Mouse (Mus musculus): ENCODE measurements around the gene Eef1akmt3. TPM values are rescaled to one million over a fixed set of nuclear protein-coding genes. Genes with fewer than 3 reads are reported as not detected.

Eef1akmt3 gene
- 0.18 TPM for polyA plus RNA-seq (2017; shearing (Covaris generic))

GRCm38 (mm10) chr10:127041274-127041766 is at the start of gene Eef1akmt3, which contains the start of gene Mettl1:
TSS of gene Eef1akmt3 (minus strand) at chr10:127041513.
TSS of gene Mettl1 (plus strand) at chr10:127041414.

DNA sequence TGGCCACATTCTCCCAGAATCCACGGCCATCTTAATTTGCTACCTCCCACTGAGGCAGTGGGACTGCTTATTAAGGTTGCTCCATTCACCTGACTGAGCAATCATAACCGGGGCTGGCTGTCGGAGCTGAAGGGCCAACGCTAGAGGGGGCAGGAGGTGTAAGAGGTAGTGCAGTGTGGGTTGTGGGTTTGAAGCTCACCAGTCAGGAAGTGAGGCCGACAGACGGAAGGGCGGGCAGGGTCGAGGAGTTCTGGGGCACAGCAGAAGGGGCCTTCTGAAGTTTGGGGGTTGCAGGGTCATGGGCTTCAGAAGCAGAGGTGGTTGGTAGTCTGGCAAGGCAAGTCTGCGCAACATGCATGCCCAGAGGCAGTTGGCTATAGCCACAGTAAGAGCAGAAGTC is 33.8 kb upstream of the Eef1akmt3 start, which contains the start of gene Agap2:
Gene Agap2 (plus strand): TSS at position 205 of the 400 bp plus-strand sequence.

DNA sequence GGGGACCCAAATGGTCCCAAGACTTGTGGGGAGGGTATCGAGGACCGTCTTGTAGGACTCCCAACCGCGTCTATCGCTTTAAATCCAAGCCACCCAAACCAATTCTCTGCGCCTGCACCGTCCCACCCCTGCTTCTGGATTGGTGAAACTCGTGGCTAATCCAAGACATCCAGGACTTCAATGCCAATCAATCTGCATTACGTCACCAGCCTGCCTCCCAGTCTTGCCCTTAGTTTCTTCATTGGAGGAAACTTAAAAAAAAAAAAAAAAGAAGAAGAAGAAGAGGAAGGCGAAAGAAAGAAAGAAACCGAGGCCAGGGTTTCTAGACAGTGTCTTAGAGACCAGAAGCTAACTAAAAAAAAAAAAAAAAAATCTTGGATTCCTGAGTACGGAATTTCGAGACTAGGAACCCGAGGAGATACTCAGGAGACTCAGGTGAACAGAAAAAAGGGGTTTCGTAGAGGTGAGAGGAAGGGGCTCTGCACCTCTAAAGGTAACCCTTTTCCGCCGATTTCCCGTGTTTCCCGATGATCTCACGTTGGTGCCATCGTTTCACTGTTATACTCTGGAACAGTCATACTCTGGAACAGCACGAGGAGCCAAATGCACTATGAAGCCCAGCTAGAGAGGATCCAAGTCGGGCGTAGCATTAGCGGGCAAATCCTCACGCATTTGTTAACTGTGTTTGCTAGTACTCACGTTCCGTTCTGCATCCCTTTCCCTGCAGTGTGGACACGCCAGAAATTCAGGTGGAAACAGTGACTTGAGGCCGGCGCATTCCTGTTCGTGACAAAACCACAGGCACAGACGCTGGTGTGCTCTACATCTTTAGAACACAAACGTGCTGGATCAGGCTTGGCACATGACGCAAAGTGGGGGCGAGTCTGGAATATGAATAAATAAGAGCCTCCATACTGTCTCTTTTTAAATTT is 29.1 kb upstream of the Eef1akmt3 start, which contains the start of gene Tspan31:
Gene Tspan31 (minus strand): TSS at position 75 of the 932 bp plus-strand sequence.

GRCm38 (mm10) chr10:127063239-127063872 is 22.0 kb upstream of the Eef1akmt3 start, which contains the start of gene Cdk4:
TSS of gene Cdk4 (plus strand) at chr10:127063534.

GRCm38 (mm10) chr10:127059968-127060916 is 18.9 kb upstream of the Eef1akmt3 start, which contains the start of gene March9:
TSS of gene March9 (minus strand) at chr10:127060184.

GRCm38 (mm10) chr10:127047954-127048353 is 6.6 kb upstream of the Eef1akmt3 start, which contains the start of gene Cyp27b1:
TSS of gene Cyp27b1 (plus strand) at chr10:127048250.

DNA sequence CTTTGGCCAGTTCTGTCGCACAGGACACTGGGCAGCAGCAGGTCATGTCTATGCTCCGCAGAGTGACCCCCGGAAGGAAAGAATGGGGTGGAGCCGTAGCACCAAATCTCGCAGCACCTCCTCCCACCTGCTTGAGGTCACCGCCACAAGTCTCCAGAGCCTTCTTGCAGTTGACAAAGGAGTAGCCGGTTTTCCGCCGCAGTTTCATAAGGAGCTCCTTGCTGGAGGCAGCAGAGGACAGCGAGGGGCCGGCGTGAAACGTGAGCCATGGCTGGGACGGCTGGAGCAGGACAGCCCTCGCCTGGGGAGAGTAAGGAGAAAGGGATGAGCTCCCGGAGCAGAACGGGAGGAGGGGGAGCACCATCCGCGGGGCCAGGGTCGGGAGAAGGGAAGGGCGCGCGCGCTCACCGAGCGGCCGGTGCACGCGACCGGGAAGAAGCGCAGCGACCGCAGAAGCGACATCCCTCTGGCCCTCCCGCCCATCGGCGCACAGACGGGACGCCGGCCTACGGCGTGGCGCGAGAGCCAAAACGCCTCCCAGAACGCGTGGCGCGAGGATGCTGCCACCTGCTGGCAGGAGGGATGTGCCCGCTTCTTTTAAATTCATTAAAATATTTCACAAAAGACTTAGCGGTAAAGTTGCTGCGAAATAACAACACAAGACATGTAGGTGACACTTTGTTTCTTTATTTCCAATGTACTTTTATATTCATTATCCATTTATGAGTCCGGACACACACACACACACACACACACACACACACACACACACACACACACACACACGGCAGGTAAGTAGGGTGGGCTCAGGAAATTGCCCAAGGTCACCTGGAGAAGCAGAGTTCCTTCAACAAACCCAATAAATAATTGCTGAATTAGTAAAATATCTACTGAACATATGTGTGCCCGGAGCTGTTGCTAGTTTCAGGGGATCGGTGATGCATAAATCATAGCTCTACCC is 10.7 kb downstream of the Eef1akmt3 start, which contains the start of gene Tsfm:
Gene Tsfm (minus strand): TSS at position 505 of the 961 bp plus-strand sequence.

GRCm38 (mm10) chr10:127000529-127000928 is 40.8 kb downstream of the Eef1akmt3 start, which contains the start of gene Avil:
TSS of gene Avil (plus strand) at chr10:127000709.

Other genes starting within 250 kb of the Eef1akmt3 start
- gene Atp23, start 140.2 kb downstream of the Eef1akmt3 start, polyA plus RNA-seq (2017; shearing (Covaris generic)), result 11.3 TPM
- 18.1 TPM for gene Ctdsp2, start 62.8 kb downstream of the Eef1akmt3 start, polyA plus RNA-seq (2017; shearing (Covaris generic))
- gene Avil, start 40.8 kb downstream of the Eef1akmt3 start, polyA plus RNA-seq (2017; shearing (Covaris generic)), result 0.22 TPM
- gene Tsfm, start 10.7 kb downstream of the Eef1akmt3 start, polyA plus RNA-seq (2017; shearing (Covaris generic)), result 51.0 TPM
- 21.7 TPM for gene Mettl1, start 99 bp downstream of the Eef1akmt3 start, polyA plus RNA-seq (2017; shearing (Covaris generic))
- gene Cyp27b1, start 6.7 kb upstream of the Eef1akmt3 start, polyA plus RNA-seq (2017; shearing (Covaris generic)), result not detected
- gene March9, start 18.7 kb upstream of the Eef1akmt3 start, polyA plus RNA-seq (2017; shearing (Covaris generic)), result 0.32 TPM
- 398 TPM for gene Cdk4, start 22.0 kb upstream of the Eef1akmt3 start, polyA plus RNA-seq (2017; shearing (Covaris generic))
- 129 TPM for gene Tspan31, start 28.8 kb upstream of the Eef1akmt3 start, polyA plus RNA-seq (2017; shearing (Covaris generic))
- gene Agap2, start 33.8 kb upstream of the Eef1akmt3 start, polyA plus RNA-seq (2017; shearing (Covaris generic)), result 33.5 TPM
- 232 TPM for gene Os9, start 79.6 kb upstream of the Eef1akmt3 start, polyA plus RNA-seq (2017; shearing (Covaris generic))
- 632 TPM for gene B4galnt1, start 123.7 kb upstream of the Eef1akmt3 start, polyA plus RNA-seq (2017; shearing (Covaris generic))
- gene Slc26a10, start 139.1 kb upstream of the Eef1akmt3 start, polyA plus RNA-seq (2017; shearing (Covaris generic)), result 6.5 TPM
- 0.32 TPM for gene Arhgef25, start 148.6 kb upstream of the Eef1akmt3 start, polyA plus RNA-seq (2017; shearing (Covaris generic))
- gene Dtx3, start 154.2 kb upstream of the Eef1akmt3 start, polyA plus RNA-seq (2017; shearing (Covaris generic)), result 141 TPM
- 43.4 TPM for gene Pip4k2c, start 170.1 kb upstream of the Eef1akmt3 start, polyA plus RNA-seq (2017; shearing (Covaris generic))
- 0.33 TPM for gene Kif5a, start 221.8 kb upstream of the Eef1akmt3 start, polyA plus RNA-seq (2017; shearing (Covaris generic))
- gene Dctn2, start 224.9 kb upstream of the Eef1akmt3 start, polyA plus RNA-seq (2017; shearing (Covaris generic)), result 131 TPM
- gene Mbd6, start 247.5 kb upstream of the Eef1akmt3 start, polyA plus RNA-seq (2017; shearing (Covaris generic)), result 8.4 TPM

All from inflammation-experienced regulatory T-cells, adult 16 weeks (primary cell).